Mouse (Mus musculus) liver, embryonic 14.5 days (tissue): ENCODE results near the gene Zg16. TPM values are rescaled to one million over a fixed set of nuclear protein-coding genes. Genes with fewer than 3 reads are reported as not detected.

Source experiments
- ATAC-seq: fragments of 200-750 bp; cut with Nextera tagmentation; 2 replicates; pipeline ENCODE4 v1.8.0; 2017; ENCODE audit warnings: moderate number of reproducible peaks, mild to moderate bottlenecking, moderate library complexity; ENCODE audit not compliant: insufficient read depth
- DNase-seq, 3 experiments: peaks; one replicate each; pipeline ENCODE4 v3.0.0-alpha.2; 2012 to 2013; ENCODE audit warnings: low read depth in 3 of 3, low spot score in 3 of 3
- H3K27ac ChIP-seq: fragments of 300-500 bp; sonication (generic); 2 replicates; pipeline ENCODE4 v1.5.1; 2014; ENCODE audit warnings: moderate library complexity, mild to moderate bottlenecking, control low read depth, inconsistent platforms
- H3K27me3 ChIP-seq: fragments of 300-500 bp; sonication (generic); 2 replicates; pipeline ENCODE4 v1.6.1; 2014; ENCODE audit warnings: mild to moderate bottlenecking, low read length, moderate library complexity; ENCODE audit not compliant: control insufficient read depth, insufficient read depth
- H3K36me3 ChIP-seq: fragments of 300-500 bp; sonication (generic); replicated peaks from 2 replicates; pipeline ENCODE4 v1.6.1; 2014; ENCODE audit warnings: low read depth; ENCODE audit not compliant: control insufficient read depth, insufficient read depth
- H3K4me1 ChIP-seq, 2 experiments: fragments of 200-500 bp in 1 of 2; fragments of 300-500 bp in 1 of 2; sonication (generic) in 1 of 2; replicated peaks; 2 replicates each; pipeline ENCODE4 v1.6.1; 2012 to 2014; ENCODE audit warnings: antibody characterized with exemption in 1 of 2, inconsistent platforms in 1 of 2, low read length in 1 of 2; ENCODE audit not compliant: control insufficient read depth in 2 of 2, insufficient read depth in 2 of 2
- H3K4me2 ChIP-seq: fragments of 300-500 bp; sonication (generic); 2 replicates; pipeline ENCODE4 v1.6.1; 2014; ENCODE audit warnings: low read depth, mild to moderate bottlenecking, control low read depth, moderate library complexity
- H3K4me3 ChIP-seq, 2 experiments: fragments of 200-500 bp in 1 of 2; fragments of 300-500 bp in 1 of 2; sonication (generic) in 1 of 2; 2 replicates each; pipeline ENCODE4 v1.5.1; 2012 to 2014; ENCODE audit warnings: low read depth in 2 of 2, low read length in 2 of 2, mild to moderate bottlenecking in 2 of 2, control low read depth in 1 of 2, inconsistent platforms in 1 of 2, moderate library complexity in 1 of 2; ENCODE audit not compliant: insufficient read depth in 1 of 2
- H3K9ac ChIP-seq: fragments of 300-500 bp; sonication (generic); replicated peaks from 2 replicates; pipeline ENCODE4 v1.6.1; 2014; ENCODE audit warnings: mild to moderate bottlenecking, control low read depth, moderate library complexity
- H3K9me3 ChIP-seq: fragments of 300-500 bp; sonication (generic); 2 replicates; pipeline ENCODE4 v1.6.1; 2016; ENCODE audit warnings: low read length, mixed read lengths; ENCODE audit not compliant: control insufficient read depth
- CTCF ChIP-seq: IDR thresholded peaks from 2 replicates; pipeline ENCODE4 v1.5.1; 2016; ENCODE audit warnings: antibody characterized with exemption, low read depth, control low read depth
- EP300 ChIP-seq: IDR thresholded peaks from 2 replicates; pipeline ENCODE4 v1.6.1; 2016; ENCODE audit warnings: antibody characterized with exemption, low read depth
- WGBS: fragments of 180-500 bp; shearing (Covaris S2); extraction: QIAGEN DNeasy Blood & Tissue Kit; methylation state at CpG from one replicate; pipeline ENCODE4 v1.1.7; 2014; ENCODE audit not compliant: insufficient replicate concordance; 5-methylcytosine and 5-hydroxymethylcytosine counted together
- polyA plus RNA-seq, 2 experiments: library from polyadenylated mRNA; depleted of rRNA in 1 of 2; stranded (reverse) in 1 of 2; unstranded in 1 of 2; fragments of >200 nt; fragmentation: Nextera tagmentation in 1 of 2; extraction: Ambion mirVana in 1 of 2; gene quantifications; 2 replicates each; pipeline versions ENCODE4 v1.2.1 to v1.2.3; 2012 to 2014

Gene Zg16
- polyA plus RNA-seq, 2 experiments = 0.08 TPM; not detected in 1

- Histone ChIP-seq H3K27me3 (no peaks in the 10 kb centered on the region), H3K4me3 (no peak overlapping the region), H3K36me3 (peaks cover 27% of the 10 kb centered on the region), H3K4me1 (peaks cover 24 to 34% of the 10 kb centered on the region in 2 experiments), H3K9ac (no peak overlapping the region), H3K27ac (no peak overlapping the region), H3K9me3 (no peaks in the 10 kb centered on the region), H3K4me2 (no peak overlapping the region)
- no peak for ATAC-seq
- TF ChIP-seq EP300 (no peak), CTCF (no peak)
- no peak for DNase-seq
- WGBS = 69% methylated on average over 14 of the region's 14 CpGs
These were observed 67.7 kb downstream of the Zg16 start for GRCm38 (mm10) chr7:127019306-127019960.

- TF ChIP-seq EP300 (no peak), CTCF (no peak)
- DNase-seq (no peak), ATAC-seq (no peak)
- Histone ChIP-seq H3K9me3 (no peaks in the 10 kb centered on the region), H3K4me2 (no peak overlapping the region), H3K4me3 (no peak overlapping the region), H3K4me1 (peaks cover 16 to 29% of the 10 kb centered on the region in 2 experiments), H3K27me3 (no peaks in the 10 kb centered on the region), H3K27ac (no peak overlapping the region), H3K36me3 (peaks cover 19% of the 10 kb centered on the region), H3K9ac (no peak overlapping the region)
- WGBS = 75% methylated on average over 15 of the region's 15 CpGs
These were observed 68.5 kb downstream of the Zg16 start for GRCm38 (mm10) chr7:127018416-127019305.

GRCm38 (mm10) chr7:127017950-127018345, 69.2 kb downstream of the Zg16 start:
- H3K9me3 ChIP-seq = no peaks in the 10 kb centered on the region
- TF ChIP-seq EP300 = no peak
- peaks cover 9 to 30% of the 10 kb centered on the region in 2 experiments for H3K4me1 ChIP-seq
- no peak overlapping the region for H3K4me3 ChIP-seq
- H3K9ac ChIP-seq = no peak overlapping the region; the same call in 1 of the 2 replicates
- no peaks in the 10 kb centered on the region for H3K27me3 ChIP-seq
- peaks cover 12% of the 10 kb centered on the region for H3K36me3 ChIP-seq
- no peak for DNase-seq
- no peak for ATAC-seq
- H3K27ac ChIP-seq = peak overlapping the region; percentile 14; the same call in 1 of the 2 replicates
- WGBS = 46% methylated on average over 6 of the region's 6 CpGs
- H3K4me2 ChIP-seq = peak overlapping the region; percentile 31; the same call in 1 of the 2 replicates

- Histone ChIP-seq H3K4me1 (peaks cover 9 to 24% of the 10 kb centered on the region in 2 experiments), H3K4me2 (peak within 1 kb of the TSS; percentile 98), H3K27ac (peak within 1 kb of the TSS; percentile 79), H3K9me3 (no peaks in the 10 kb centered on the region), H3K9ac (peak within 1 kb of the TSS; percentile 83), H3K36me3 (peaks cover 7% of the 10 kb centered on the region), H3K27me3 (no peaks in the 10 kb centered on the region), H3K4me3 (peak within 1 kb of the TSS; percentile 80 to 93)
- DNase-seq = peak; percentile 100
- TF ChIP-seq EP300 (no peak), CTCF (peak; percentile 94)
- ATAC-seq = peak; percentile 85
- WGBS = 5% methylated on average over 39 of the region's 39 CpGs
These were observed 69.9 kb downstream of the Zg16 start, which contains the start of gene Pagr1a for GRCm38 (mm10) chr7:127016971-127017949. Pagr1a (minus strand) TSS chr7:127017352.
